Mouse (Mus musculus): ENCODE measurements around the gene Faap100.

Faap100 gene

GRCm38 (mm10) chr11:120319310-120319709 is 59.3 kb downstream of the Faap100 start:
- DNase-seq (ENCODE audit: low spot score), result no peak
